Mouse (Mus musculus) liver, postnatal 0 days (tissue): ENCODE results near the gene Entr1.

Experiments used
- CTCF ChIP-seq: sonication (generic); IDR thresholded peaks from 2 replicates; pipeline ENCODE4 v1.5.1; 2016; ENCODE audit warnings: antibody characterized with exemption, low read depth
- EP300 ChIP-seq: IDR thresholded peaks from 2 replicates; pipeline ENCODE4 v1.6.1; 2016; ENCODE audit warnings: antibody characterized with exemption, low read depth, mild to moderate bottlenecking

DNA sequence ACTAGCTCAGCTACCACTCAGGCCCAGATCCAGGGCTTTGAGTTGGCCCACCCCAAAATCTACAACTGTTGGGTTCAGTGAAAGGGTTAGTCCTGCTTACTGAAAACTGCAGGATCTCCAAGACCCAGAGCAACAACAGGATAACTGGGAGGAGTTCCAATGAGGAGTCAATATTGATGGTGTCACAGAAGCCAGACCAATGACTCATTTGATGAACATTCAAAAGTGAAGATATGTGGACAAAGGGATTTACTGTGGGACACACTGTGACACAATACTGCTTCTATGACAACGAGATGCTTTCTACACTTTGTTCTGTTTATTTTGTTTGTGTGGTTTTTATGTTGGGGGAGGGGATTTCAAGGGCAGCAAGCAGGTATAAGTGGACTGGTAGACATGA is 29.0 kb upstream of the Entr1 start:
- peak; percentile 43; the same call in 1 of the 2 replicates for TF ChIP-seq EP300
- no peak for TF ChIP-seq CTCF
